10 mouse cellular contexts compared by ENCODE assay signal in the genomic region with DNA sequence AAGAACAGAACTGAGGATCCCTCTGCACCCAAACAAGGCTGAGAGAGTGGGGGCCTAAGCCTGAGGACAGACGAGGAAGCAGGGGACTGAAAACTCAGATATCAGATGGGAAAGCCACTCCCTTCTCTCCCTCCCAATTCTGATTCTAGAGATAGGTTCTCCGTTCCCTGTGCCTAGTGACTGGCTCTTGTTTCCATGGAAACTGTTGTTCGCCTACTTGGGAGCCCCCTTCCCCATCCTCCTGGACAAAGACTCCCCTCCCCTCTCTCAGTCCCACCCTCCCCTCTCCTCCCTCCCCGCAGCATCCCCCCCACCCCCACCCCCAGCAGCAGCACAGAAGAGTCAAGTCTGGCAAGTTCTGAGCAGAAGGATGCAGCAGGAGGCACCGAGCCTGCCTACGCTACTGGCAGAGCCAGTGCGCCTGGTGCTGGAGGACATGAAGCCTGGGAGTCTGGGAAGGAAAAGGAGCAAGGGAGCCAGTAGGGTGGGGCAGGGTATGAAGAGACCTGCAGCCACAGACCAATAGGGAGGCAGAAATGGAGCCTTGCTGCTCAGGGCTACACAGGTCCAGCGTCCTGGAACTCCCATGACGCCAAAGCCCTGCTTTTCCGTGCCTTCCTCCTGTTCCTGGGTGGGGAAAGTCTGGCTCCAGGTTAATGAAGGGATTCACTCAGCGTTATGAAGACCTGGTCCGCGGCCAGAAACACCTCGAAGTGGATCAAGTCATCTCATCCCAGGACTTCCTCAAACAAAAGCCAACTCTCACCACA. TPM values are rescaled to one million over a fixed set of nuclear protein-coding genes. Genes with fewer than 3 reads are reported as not detected.
DNase-seq lines count a peak whose midpoint lies in the region; ATAC-seq and TF ChIP-seq lines count a peak whose summit lies in the region.
"Had no signal": no experiment of that assay in that cellular context is flagged by ENCODE, and none has a peak within 500 bp of the region (broad histone marks: within the 10 kb centered on the region; RNA-seq: fewer than 3 reads in every experiment).

No protein-coding gene starts in this region.

- no peaks in the 10 kb centered on the region for H3K9me3 ChIP-seq in E14TG2a.4 (ENCODE audit: low read length)
- H3K9me3 ChIP-seq in forebrain, embryonic 14.5 days (replicated peaks; ENCODE audit: control insufficient read depth, low read length), result no peaks in the 10 kb centered on the region
- H3K9me3 ChIP-seq: lung, embryonic 15.5 days had no signal

- H3K36me3 ChIP-seq in E14TG2a.4 (ENCODE audit: insufficient read depth, low read length), result no peaks in the 10 kb centered on the region
- peaks cover 83% of the 10 kb centered on the region for H3K36me3 ChIP-seq in forebrain, embryonic 14.5 days (ENCODE audit: control insufficient read depth, insufficient read depth, low read length)
- H3K36me3 ChIP-seq: lung, embryonic 15.5 days had no signal

- peak; percentile 42 for ATAC-seq in forebrain, embryonic 14.5 days

- H3K4me2 ChIP-seq in forebrain, embryonic 14.5 days (ENCODE audit: low read length), result peak overlapping the region; percentile 4; the same call in 1 of the 2 replicates
- H3K4me2 ChIP-seq: lung, embryonic 15.5 days had no signal

- intact Hi-C loops in left cerebral cortex, postnatal 4 days (cut with DNase I), result no loop called here

- peaks cover 84% of the 10 kb centered on the region for H3K27me3 ChIP-seq in E14TG2a.4 (ENCODE audit: insufficient read depth, low read length)
- H3K27me3 ChIP-seq in forebrain, embryonic 14.5 days (replicated peaks; ENCODE audit: control insufficient read depth, insufficient read depth, low read length), result no peaks in the 10 kb centered on the region
- H3K27me3 ChIP-seq: lung, embryonic 15.5 days had no signal

- H3K9ac ChIP-seq in forebrain, embryonic 14.5 days (ENCODE audit: low read length), result peak overlapping the region; percentile 43
- H3K9ac ChIP-seq: lung, embryonic 15.5 days had no signal

- WGBS in forebrain, embryonic 14.5 days, result 20% methylated on average over 14 of the region's 14 CpGs

- H3K27ac ChIP-seq in forebrain, embryonic 14.5 days (ENCODE audit: low read depth, low read length), result peak overlapping the region; percentile 52
- H3K27ac ChIP-seq: kidney, postnatal 0 days; lung, embryonic 15.5 days had no signal

- H3K4me3 ChIP-seq in E14TG2a.4 (replicated peaks; ENCODE audit: low read length), result peak overlapping the region; percentile 64
- H3K4me3 ChIP-seq in forebrain, embryonic 14.5 days (ENCODE audit: low read depth, low read length), result no peak overlapping the region
- H3K4me3 ChIP-seq: lung, embryonic 15.5 days had no signal

- DNase-seq in cerebellum, adult 9-11 months, result peak; percentile 48
- no peak for DNase-seq in cerebellum, postnatal 4 days (ENCODE audit: low spot score in 2 of 2)
- DNase-seq in forebrain, embryonic 14.5 days (ENCODE audit: low spot score), result peak; percentile 83
- DNase-seq in left cerebral cortex, postnatal 4 days, result peak; percentile 62
- no peak for DNase-seq in adrenal gland, adult 2 months
- no peak for DNase-seq in kidney, postnatal 36 days
- DNase-seq in spleen, postnatal 36 days (ENCODE audit: low spot score in 2 of 2), result no peak

- no peak for TF ChIP-seq CTCF in E14TG2a.4 (conservative IDR thresholded peaks at IDR 0.05; ENCODE audit: low read length)

- peaks cover 66% of the 10 kb centered on the region for H3K4me1 ChIP-seq in E14TG2a.4 (replicated peaks; ENCODE audit: low read depth, low read length)
- H3K4me1 ChIP-seq in forebrain, embryonic 14.5 days (ENCODE audit: control insufficient read depth, insufficient read depth, low read length), result peaks cover 28% of the 10 kb centered on the region

RNA-seq across cellular contexts. Expression of gene Celsr2, which starts 9.6 kb away (rescaled TPM):
- polyA plus RNA-seq in forebrain, embryonic 14.5 days (2014; fragmentation: Nextera tagmentation; extraction: Ambion mirVana), result 38.4 and 39.9 TPM in 2 replicates
- total RNA-seq in left cerebral cortex, postnatal 4 days (2021), result 100 to 1,000 TPM; 136 to 149 TPM
- total RNA-seq in adrenal gland, adult 2 months (2021), result 1 to 10 TPM; 6.1 to 8.3 TPM
- 9.9 and 17.1 TPM in 2 replicates for polyA plus RNA-seq in adrenal gland, adult 2 months (2012; rRNA removed)

RNA-seq across cellular contexts. Expression of gene Psrc1, which starts 22.1 kb away (rescaled TPM):
- polyA plus RNA-seq in forebrain, embryonic 14.5 days (2014; fragmentation: Nextera tagmentation; extraction: Ambion mirVana), result 32.6 and 42.0 TPM in 2 replicates
- total RNA-seq in left cerebral cortex, postnatal 4 days (2021), result 1 to 10 TPM; 4.3 to 6.9 TPM
- 1 to 10 TPM in 1 of 2 experiments, under 1 TPM in 1; 0.66 to 1.3 TPM for total RNA-seq in adrenal gland, adult 2 months (2021)
- polyA plus RNA-seq in adrenal gland, adult 2 months (2012; rRNA removed), result 2.6 and 4.0 TPM in 2 replicates

RNA-seq across cellular contexts. Expression of gene Sars, which starts 39.3 kb away (rescaled TPM):
- polyA plus RNA-seq in forebrain, embryonic 14.5 days (2014; fragmentation: Nextera tagmentation; extraction: Ambion mirVana), result 227 and 241 TPM in 2 replicates
- total RNA-seq in left cerebral cortex, postnatal 4 days (2021), result 100 to 1,000 TPM; 194 to 199 TPM
- total RNA-seq in adrenal gland, adult 2 months (2021), result 100 to 1,000 TPM; 198 to 212 TPM
- 23.8 and 32.6 TPM in 2 replicates for polyA plus RNA-seq in adrenal gland, adult 2 months (2012; rRNA removed)

RNA-seq across cellular contexts. Expression of gene Mybphl, which starts 41.0 kb away (rescaled TPM):
- not detected in 2 replicates for polyA plus RNA-seq in forebrain, embryonic 14.5 days (2014; fragmentation: Nextera tagmentation; extraction: Ambion mirVana)
- total RNA-seq in left cerebral cortex, postnatal 4 days (2021), result under 1 TPM in 1 of 2 experiments, not detected in 1; 0.30 TPM
- total RNA-seq in adrenal gland, adult 2 months (2021), result not detected
- not detected in 2 replicates for polyA plus RNA-seq in adrenal gland, adult 2 months (2012; rRNA removed)
- polyA plus RNA-seq: kidney, postnatal 0 days had no signal

Comparison
In these comparisons a context has a peak if more than half of its experiments do, and no peak if none do; other contexts are left out.
1. DNase-seq: peak in cerebellum, adult 9-11 months (single experiment), forebrain, embryonic 14.5 days (single experiment) and left cerebral cortex, postnatal 4 days (single experiment); none in cerebellum, postnatal 4 days (0 of 2), adrenal gland, adult 2 months (single experiment), kidney, postnatal 36 days (0 of 2) and spleen, postnatal 36 days (0 of 2).
2. RNA of gene Celsr2, which starts 9.6 kb away (total RNA-seq): 136 to 149 TPM in left cerebral cortex, postnatal 4 days; 6.1 to 8.3 TPM in adrenal gland, adult 2 months; every median in the first group is over 10 times any median in the second.